Mouse (Mus musculus) layer of hippocampus, adult 8-10 months (tissue): ENCODE results near the gene Mrps21. TPM values are rescaled to one million over a fixed set of nuclear protein-coding genes. Genes with fewer than 3 reads are reported as not detected.
"Not testable (repeated sequence)": the region's sequence is repeated elsewhere in the genome, so short reads cannot be mapped to it uniquely, and the experiment has no call there.

Experiments used
- DNase-seq, 2 experiments: peaks; one replicate each; pipeline ENCODE4 v3.0.0; 2022; ENCODE audit warnings: low spot score in 2 of 2
- total RNA-seq, 4 experiments: library from RNA; stranded (reverse); gene quantifications; 2 replicates each; pipeline ENCODE4 v1.2.4; 2022

Gene Mrps21
- total RNA-seq, 4 experiments from 2014 or later, result 125 to 159 (median 138) TPM

DNA sequence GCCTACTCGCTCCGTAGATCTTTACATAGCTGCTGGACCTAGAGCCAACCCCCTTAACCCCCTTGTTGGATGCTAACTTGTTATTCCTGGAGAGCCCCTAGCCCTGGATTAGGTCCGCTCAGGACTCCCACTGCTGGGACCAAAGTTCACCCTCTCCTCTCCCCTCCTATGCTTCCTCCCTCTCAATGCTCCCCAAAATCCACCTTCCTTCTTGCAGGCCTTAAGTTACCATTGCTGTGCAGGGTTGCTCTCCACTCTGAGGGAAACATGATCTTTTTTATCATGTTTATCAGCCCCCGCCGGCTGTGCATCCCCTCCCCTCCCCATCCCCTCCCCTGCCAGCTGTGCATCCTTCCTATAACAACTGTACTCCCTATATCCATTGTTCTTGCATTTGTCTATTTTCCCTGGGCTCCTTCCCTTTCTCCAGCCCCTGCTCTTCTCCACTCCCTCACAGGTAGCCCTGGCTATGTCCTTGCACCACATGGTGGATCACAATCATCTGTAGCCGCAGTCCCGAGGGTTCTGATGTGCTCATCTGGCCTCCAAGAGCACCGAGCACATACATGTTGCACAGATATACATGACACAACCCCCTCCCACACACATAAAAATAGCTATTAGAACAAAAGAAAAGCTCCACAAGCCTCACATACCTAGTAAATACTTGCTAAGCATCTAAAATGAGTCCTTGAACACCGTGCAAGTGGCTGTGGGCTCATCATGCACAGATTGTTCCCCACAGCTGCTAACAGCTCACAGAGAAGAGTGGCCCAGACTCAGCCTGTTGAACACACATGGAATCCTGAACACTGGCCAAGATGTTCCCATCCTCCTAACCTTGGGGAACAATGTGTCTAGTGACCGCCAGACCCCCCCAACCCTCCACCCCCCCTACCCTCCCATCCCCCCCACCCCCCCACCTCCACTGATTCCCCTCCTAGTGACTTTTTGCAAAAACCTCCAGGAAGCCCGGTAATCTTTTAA is 21.0 kb upstream of the Mrps21 start:
- DNase-seq, result peak in 1 of 2 experiments; percentile 18

GRCm38 (mm10) chr3:95891211-95892065 is 20.1 kb upstream of the Mrps21 start, which contains the start of gene BC028528:
TSS of gene BC028528 (minus strand) at chr3:95892005.
- no peak for DNase-seq

GRCm38 (mm10) chr3:95889664-95890063 is 18.3 kb upstream of the Mrps21 start:
- DNase-seq, result no peak

GRCm38 (mm10) chr3:95887596-95887995 is 16.3 kb upstream of the Mrps21 start:
- no peak for DNase-seq

- DNase-seq, result no peak
Measured at GRCm38 (mm10) chr3:95884400-95884799, 13.1 kb upstream of the Mrps21 start.

- peak; percentile 71 to 72 for DNase-seq
Measured at GRCm38 (mm10) chr3:95882816-95883425, 11.6 kb upstream of the Mrps21 start.

DNA sequence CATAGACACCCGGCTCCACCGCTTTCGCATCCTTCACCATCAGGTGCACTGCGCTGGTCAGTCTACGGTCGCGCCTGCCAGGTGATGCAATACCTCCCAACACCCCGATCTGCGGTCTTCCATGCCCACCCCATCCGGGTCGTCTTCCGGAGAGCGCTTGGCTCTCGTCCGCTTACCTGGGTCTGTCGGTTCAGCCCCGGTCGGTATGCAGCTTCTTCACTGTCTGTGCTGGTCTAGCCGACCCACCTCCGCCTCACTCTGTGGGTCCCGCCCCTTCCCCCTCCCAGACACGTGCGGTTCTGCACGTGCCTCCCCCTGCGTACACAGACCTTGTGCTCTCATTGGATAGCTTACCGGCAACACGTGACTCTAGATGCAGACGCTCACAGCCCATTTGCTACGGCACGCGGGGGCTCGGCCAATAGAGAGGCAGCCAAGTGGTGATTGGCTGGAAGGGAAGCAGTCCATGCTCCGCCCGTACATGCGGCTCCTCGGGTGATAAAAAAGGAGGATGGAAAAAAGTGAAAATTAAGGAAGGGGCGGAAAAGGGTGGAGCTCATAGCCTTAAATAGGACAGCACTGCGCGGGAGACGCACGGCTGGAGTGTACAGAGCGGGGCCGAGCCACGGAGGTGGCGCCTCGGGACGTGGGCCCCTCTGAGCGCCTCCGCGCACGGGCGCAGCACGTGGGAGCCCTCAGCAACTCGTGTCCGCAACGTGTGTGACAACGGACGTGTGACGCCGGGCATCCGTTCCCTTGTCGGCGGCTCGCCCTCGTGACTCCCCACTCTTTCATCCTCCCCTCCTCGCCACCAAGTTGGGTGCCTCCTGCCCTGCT is 10.9 kb upstream of the Mrps21 start, which contains the start of gene Ciart:
Gene Ciart, minus strand, starts transcription at position 273 of the 837 bp plus-strand sequence.
- peak; percentile 97 to 99 for DNase-seq

DNA sequence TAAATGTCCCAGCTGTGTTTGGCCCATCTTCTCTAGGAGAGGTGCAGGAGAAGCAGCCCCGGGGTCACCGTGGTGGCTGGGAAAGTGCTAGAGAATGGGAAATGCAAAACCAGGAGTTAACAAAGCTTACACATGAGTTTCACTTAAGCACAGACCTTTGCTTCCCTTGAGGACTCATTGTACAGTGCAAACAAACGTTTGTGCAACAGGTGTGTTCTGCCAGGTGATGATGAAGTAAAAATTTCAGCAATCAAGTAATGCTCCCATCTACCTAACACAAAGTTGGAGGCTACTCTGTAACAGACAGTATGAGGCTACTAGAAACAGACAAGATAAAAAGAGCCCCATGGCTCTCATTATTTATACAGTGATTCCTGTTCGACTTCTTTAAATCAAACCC is 7.7 kb upstream of the Mrps21 start:
- no peak for DNase-seq

GRCm38 (mm10) chr3:95872048-95872447 is 729 bp upstream of the Mrps21 start:
- DNase-seq, result no peak

GRCm38 (mm10) chr3:95870976-95871375 is 343 bp downstream of the Mrps21 start:
- no peak for DNase-seq

DNA sequence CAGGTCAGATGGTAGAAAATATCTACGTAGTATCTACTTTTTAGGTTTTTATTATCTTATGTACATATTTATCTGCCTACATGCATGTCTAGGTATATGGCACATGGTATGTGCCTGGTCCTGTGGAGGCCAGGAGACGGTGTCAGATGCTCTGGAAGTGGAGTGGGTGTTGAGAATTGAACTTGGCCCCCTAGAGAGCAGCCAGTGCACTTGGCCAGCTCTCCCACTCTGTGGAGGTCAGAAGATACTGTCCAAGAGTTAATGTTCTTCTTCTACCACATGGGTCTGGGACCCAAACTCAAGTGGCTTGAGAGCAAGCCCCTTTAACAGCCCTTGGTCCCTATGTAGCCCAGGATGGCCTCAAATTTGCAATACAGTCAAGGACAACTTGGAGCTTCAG is 3.9 kb downstream of the Mrps21 start:
- no peak for DNase-seq

DNA sequence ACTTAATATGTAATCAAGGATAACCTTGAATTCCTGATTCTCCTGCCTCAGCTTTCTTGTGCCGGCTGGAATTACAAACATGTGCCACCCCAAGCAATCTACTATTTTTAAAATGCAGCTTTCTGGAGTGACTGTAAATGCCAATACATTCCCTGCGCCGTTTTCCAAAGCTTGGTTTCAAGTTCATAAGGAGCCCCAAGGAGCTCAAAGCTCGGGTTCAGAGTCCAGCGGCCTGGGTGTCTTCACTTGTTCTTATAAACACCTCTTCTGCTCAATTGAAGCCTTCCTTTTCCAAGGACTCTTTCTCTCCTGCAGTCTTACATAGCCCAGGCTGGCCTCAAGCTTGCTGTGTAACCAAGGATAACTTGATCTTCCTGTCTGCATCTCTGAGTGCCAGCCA is 5.2 kb downstream of the Mrps21 start:
- no peak for DNase-seq

DNA sequence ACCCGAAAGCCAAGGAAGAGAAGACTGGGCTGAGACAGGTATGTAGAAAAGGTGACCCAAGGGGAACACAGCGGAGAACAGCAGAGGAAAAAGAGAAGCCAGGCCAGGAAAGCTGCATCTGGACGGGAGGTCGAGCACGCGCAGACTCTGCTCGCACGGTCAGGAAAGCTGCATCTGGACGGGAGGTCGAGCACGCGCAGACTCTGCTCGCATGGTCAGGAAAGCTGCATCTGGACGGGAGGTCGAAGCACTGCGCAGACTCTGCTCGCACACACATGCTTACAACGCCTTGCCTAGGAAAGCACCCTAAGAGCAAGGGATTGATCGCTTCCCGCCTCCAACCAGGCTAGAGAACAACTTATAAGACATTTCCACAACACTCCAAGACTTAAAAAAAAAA is 5.7 kb downstream of the Mrps21 start:
- no peak for DNase-seq

- DNase-seq, result peak; percentile 76 to 81
Measured at GRCm38 (mm10) chr3:95865050-95865449, 6.3 kb downstream of the Mrps21 start.

- DNase-seq, result no peak
Measured at GRCm38 (mm10) chr3:95863578-95863977, 7.7 kb downstream of the Mrps21 start.

DNA sequence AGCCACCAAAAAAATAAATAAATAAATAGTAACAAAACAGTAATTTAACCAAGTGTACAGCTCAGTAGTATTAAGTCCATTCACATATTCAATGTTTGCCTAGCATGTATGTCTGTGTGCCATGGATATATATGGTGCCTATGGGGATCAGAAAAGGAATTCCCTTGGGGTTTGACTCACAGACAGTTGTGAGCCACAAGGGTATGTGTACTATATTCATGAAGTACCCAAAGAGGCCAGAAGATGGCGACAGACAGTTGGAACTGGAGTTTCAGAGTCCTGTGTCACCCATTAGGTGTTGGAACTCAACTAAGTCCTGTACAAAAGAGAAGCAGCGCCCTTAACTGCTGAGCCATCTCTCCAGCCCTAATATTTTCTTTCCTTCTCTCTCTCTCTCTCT is 9.5 kb downstream of the Mrps21 start:
- peak; percentile 60 to 66 for DNase-seq

DNA sequence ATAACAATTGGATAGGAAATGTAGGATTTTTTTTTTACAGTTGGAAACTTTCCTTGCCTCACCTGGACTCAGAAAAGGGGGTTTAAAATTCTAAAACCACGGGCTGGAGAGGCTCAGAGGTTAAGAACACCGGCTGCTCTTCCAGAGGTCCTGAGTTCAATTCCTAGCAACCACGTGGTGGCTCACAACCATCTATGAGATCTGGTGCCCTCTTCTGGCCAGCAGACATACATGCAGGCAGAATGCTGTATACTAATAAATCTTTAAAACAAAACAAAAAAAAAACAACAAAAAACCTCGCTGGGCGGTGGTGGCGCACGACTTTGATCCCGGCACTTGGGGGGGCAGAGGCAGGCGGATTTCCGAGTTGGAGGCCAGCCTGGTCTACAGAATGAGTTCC is 10.1 kb downstream of the Mrps21 start:
- no peak for DNase-seq

DNA sequence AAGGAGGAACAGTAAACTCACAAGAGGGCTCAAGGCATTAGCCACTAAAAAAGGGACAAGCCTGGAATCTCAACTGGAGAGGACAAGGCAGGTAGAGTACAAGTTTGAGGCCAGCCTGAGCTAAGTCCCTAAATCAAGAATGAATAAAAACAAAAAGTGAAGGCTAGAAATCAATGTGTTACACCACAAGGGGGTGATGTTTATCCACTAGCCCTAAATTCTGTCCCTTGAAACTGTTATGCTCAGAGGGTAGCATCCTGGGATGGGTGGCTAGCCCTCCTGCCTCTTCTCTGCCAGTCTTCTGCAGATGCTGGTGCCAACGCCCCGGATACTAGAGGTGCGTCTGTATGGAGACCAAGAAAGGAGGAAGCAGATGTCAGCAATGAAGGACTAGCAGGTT is 11.0 kb downstream of the Mrps21 start:
- no peak for DNase-seq

DNA sequence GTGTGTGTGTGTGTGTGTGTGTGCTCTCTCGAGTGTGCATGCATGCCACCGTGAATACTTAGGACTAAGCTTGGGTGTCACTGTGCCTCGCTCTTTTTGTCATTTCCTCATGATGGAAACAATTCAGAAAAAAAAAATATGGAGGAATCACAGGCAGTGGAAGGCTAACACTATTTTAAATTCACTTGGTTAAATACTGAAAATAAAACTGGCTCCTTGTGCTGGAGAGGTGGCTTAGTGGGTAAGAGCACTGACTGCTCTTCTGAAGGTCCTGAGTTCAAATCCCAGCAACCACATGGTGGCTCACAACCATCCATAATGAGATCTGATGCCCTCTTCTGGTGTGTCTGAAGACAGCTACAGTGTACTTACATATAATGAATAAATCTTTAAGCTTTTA is 13.0 kb downstream of the Mrps21 start:
- not testable (repeated sequence) for DNase-seq

DNA sequence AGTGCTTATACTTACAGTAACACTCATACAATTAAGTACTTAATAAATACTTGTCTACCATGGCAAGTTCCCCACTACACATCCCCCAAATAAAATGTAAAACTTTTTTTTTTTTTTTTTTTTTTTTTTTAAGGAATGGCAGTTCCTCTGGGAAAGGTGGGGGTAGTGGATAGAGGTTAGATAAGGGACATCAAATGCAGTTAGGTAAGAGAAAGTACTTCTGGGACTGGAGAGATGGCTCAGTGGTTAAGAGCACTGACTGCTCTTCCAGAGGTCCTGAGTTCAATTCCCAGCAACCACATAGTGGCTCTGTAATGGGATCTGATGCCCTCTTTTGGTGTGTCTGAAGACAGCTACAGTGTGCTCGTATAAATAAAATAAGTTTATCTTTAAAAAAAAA is 14.3 kb downstream of the Mrps21 start:
- not testable (repeated sequence) for DNase-seq

- no peak for DNase-seq
Measured at GRCm38 (mm10) chr3:95856115-95856514, 15.2 kb downstream of the Mrps21 start.
